Mouse (Mus musculus): Measurements from ENCODE around the gene Mroh8.

GRCm38 (mm10) chr2:157245001-157245400 is 34.3 kb downstream of the Mroh8 start:
- TF ChIP-seq CTCF (conservative IDR thresholded peaks at IDR 0.05; ENCODE audit: low read length), result no peak
- no peak for TF ChIP-seq NANOG (IDR thresholded peaks at IDR 0.05; ENCODE audit: borderline replicate concordance, low read length)

Measured in E14TG2a.4 (cell line).